Mouse (Mus musculus) left cerebral cortex, adult 18-20 months (tissue): ENCODE measurements around the gene Gsn. TPM values are rescaled to one million over a fixed set of nuclear protein-coding genes. Genes with fewer than 3 reads are reported as not detected.

Source experiments
- DNase-seq, 2 experiments: peaks; one replicate each; pipeline ENCODE4 v3.0.0; 2021 to 2022; ENCODE audit warnings: low spot score in 2 of 2, mixed read lengths in 1 of 2
- total RNA-seq, 2 experiments: library from RNA; stranded (reverse); gene quantifications; 2 replicates each; pipeline ENCODE4 v1.2.3; 2021

Gsn gene
- total RNA-seq, 2 experiments from 2014 or later, result 31.3 to 39.8 TPM

DNA sequence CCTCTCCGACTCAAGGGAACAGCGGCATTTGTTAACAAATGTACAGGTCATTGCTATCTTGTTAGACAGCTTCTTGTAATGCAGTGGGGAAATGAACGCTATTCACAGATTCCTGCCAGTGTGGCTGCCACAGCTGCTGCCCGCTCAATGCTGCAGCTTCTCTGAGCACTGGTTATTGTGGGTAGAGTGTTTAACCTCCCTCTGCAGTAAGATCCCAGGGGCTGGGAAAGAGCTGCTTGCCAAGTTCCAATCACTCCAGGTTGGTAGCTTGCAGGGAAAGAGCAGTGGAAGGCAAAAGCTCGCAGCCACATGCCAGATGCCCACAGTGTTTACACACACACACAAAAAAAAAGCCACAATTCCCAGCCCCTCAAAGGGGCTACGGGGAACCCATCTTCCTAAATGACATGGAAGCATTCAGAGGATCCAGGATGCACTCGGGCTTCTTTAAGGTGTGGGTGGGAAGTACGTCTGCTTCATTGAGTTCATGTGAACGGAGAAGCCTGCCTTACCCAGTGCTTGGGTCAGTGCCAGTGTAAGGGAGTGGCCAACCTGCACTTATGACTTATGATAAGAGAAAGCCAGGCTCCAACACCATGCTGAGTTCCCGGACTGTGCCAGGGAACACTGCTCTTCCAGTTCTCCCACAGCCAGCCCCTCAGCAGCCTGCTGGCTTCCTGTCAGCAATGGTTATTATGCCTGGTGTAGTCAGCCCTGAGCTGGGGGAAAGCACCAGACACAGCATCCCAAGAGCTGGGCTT lies 66.4 kb downstream of the Gsn start:
- no peak for DNase-seq

DNA sequence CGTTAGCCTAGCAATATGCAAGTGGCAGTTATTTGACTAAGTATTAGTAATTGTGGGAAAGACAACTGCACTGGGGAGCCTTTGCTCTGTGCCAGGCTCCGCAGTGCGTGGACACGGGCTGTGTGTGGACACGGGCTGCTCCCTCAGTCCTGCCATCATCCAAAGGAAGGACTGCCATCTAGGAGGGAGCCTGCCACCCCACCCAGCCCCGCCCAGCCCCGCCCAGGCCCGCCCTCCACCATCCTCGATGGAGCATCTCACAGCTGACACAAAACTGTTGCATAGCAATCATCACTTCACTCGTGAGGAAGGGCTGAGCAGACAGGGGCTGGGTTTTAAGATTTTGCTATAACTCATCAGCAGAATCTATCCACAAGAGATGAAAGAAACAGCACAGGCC lies 69.8 kb downstream of the Gsn start:
- no peak for DNase-seq

GRCm38 (mm10) chr2:35326931-35327330 lies 70.8 kb downstream of the Gsn start:
- DNase-seq, result no peak

DNA sequence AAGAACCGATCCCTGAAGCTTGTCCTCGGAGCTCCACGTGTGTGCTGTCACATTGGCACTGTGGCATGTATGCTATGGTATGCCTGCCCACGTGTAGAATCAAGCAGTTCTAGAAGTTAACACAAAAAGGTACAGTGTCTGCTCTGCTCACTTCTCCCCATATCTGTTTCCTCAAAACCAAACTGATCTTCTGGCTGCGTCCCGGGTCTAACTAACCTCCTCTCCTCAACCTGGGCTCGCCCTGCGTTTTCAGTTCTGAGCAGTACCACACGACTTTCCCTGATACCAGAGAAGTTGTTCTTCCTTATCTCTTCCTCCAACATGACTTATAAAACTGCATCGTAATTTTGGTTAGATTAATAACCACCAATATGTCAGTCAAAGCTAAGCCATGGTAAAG lies 71.4 kb downstream of the Gsn start:
- DNase-seq, result no peak

- no peak for DNase-seq
Measured at GRCm38 (mm10) chr2:35328064-35328792, 72.0 kb downstream of the Gsn start.

DNA sequence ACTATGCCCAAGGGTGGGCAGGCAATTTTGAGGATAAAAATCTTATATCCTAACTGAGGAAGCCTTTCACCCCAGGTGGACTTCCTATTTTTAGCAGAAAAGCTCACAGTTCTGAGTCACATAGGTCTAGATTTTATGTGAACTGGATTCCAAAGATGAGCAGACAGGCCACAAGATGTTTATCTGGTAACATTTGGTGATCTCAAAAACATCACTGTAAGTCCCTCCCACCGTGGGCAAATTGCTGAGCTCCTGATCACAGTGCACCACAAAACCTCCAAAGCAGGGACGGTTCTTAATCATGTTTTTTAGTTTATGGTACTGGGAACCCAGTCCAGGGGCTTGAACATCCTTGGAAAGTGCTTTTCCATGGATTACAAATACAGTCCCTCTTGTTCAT lies 72.9 kb downstream of the Gsn start:
- no peak for DNase-seq

- no peak for DNase-seq
Measured at GRCm38 (mm10) chr2:35331205-35331604, 75.0 kb downstream of the Gsn start.

- DNase-seq, result no peak
Measured at GRCm38 (mm10) chr2:35333670-35334069, 77.5 kb downstream of the Gsn start.

DNA sequence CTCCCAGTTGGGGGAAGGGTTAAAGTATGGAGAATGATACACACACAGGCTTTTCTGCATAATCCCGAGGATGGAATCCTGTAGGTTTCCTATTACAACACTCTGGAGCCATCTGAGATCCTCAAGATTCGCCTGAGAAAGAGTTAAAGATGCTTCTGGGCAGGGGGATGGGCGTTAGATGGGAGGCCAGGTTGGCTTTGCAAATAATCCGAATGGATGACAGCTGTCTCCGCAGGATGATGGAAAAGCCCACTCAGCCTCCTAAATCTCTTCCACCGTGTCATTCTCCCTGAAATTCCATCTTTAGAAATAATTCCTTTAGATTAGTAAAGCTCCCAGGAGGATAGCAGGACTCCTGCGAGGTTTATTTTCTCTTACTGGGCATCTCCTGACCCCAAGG lies 79.4 kb downstream of the Gsn start:
- no peak for DNase-seq

GRCm38 (mm10) chr2:35336388-35337280 lies 80.5 kb downstream of the Gsn start, which contains the start of gene Stom:
Gene Stom, minus strand, starts transcription at chr2:35336976.
- DNase-seq, result peak; percentile 96

GRCm38 (mm10) chr2:35337419-35337818 lies 81.2 kb downstream of the Gsn start:
- no peak for DNase-seq

GRCm38 (mm10) chr2:35338036-35338435 lies 81.9 kb downstream of the Gsn start:
- no peak for DNase-seq

- no peak for DNase-seq
Measured at GRCm38 (mm10) chr2:35338707-35339106, 82.5 kb downstream of the Gsn start.

- DNase-seq, result no peak
Measured at GRCm38 (mm10) chr2:35342605-35343004, 86.4 kb downstream of the Gsn start.

DNA sequence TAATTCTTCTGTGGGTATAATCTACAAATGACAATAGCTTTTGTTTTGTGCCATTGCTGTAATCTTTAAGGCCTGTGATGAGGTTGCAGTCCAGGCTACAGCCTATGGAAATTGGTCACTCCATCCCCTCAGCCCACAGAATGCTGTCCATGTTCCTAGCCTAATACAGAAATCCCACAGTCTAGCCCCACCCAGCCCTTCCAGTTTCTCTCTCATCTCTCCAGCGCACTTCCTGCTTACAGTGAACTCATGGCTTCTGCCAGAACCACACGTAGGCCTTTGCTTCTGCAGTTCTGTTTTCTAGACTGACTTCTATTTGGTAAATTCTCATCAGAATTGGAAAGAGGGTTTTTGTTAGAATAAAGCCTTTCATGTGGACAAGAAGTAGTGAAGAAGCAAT lies 89.8 kb downstream of the Gsn start:
- DNase-seq, result no peak

DNA sequence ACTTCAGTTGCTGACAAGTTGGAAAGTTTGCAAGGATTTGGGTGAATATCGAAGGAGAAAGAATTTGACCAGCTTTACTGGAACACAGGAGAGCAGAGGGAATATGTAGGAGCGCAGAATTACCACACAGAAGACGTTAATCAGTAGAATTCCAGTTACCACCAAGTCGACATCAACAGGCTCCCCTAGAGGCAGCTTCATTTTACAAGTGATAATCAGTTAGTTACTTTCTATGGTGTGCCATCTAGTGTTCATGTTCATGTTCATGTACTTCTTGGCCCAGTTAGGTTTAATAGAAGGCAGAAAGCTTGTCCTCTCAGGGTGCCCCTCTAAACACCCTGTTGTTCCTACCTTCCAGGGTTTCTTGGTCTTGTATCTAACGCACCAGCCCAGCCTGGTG lies 93.0 kb downstream of the Gsn start:
- DNase-seq, result no peak

Other genes with a start within 250 kb of the Gsn start
- under 1 TPM in 1 of 2 experiments, not detected in 1; 0.21 TPM for gene Hc, start 194.9 kb upstream of the Gsn start, total RNA-seq
- under 1 TPM in 1 of 2 experiments, not detected in 1; 0.63 TPM for gene AI182371, start 154.8 kb upstream of the Gsn start, total RNA-seq
- 1 to 10 TPM; 6.8 to 8.2 TPM for gene Cntrl, start 146.9 kb upstream of the Gsn start, total RNA-seq
- gene Rab14, start 55.3 kb upstream of the Gsn start, total RNA-seq, result 100 to 1,000 TPM; 235 to 239 TPM
- gene Stom, start 80.6 kb downstream of the Gsn start, total RNA-seq, result 1 to 10 TPM; 7.3 to 8.6 TPM
- gene 4930568D16Rik, start 111.3 kb downstream of the Gsn start, total RNA-seq, result not detected
- not detected for gene 4930402F06Rik, start 140.8 kb downstream of the Gsn start, total RNA-seq
- gene Ggta1, start 206.9 kb downstream of the Gsn start, total RNA-seq, result 1 to 10 TPM; 3.3 to 3.6 TPM